Mouse (Mus musculus) cerebellum, adult 11-12 months (tissue): ENCODE data around the gene Arhgap5.

Experiments used
- DNase-seq: peaks from one replicate; pipeline ENCODE4 v3.0.0; 2022

The Arhgap5 gene

DNA sequence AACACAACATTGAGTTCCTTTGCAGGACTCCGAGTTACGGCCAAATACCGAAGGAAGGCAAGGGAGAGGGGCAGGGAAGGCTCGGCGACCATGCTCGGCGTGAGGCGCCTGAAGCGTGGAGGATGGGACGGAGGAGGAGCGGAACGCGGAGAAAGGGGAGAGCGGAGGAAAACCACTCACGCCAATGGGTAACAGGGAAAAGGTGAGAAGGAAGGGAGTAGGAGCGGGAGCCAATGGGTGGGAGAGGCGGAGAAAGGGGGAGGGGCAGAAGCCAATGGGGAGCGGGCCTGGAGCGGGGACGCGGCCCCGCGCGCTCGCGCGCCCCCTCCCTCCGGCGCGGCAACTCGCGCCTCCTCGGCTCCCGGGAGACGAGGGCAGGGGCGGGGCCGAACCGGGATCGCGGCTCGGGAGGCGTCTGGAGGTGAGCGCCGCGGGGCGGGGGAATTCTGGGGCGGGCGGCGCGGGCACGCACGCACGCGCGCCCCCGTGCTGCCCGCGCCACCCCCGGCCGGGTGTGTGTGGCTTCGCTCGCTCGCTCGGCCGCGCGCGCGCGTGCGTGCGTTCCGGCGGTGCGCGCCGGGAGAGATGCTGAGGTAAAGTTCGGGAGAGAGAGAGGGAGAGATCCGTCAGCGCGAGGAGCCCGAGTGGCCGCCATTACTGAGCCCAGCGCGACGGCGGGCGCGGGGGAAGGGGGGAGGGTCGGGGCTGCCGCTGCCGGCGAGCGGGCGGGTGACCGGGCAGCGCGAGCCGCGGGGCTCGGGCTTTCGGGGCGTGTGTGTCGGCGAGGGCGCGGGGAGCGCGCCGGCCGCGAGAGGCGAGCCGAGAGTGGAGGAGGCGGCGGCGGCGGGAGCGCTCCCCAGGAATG is at the start of gene Arhgap5:
Gene Arhgap5, plus strand, starts transcription at position 517 of the 865 bp plus-strand sequence.
- DNase-seq: peak; percentile 96

DNA sequence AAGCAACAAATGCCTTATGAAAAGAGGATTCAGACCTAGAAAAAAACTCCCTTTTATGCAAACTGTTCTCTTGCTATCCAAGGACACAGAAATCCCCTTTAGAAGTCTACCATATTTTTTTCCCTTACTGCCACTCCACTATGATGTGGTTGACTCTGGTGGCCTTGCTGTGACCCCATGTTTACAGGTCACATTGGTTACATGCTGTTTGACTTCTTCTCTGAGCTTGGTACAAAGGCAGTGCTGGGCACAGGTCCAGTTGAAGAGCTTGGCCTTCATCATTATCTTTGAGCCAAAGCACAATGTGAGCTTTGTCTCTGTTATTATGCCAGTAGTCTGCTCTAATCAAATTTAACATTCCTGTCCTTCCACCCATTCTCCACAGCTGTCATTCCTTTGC is 39.2 kb upstream of the Arhgap5 start:
- DNase-seq: no peak

DNA sequence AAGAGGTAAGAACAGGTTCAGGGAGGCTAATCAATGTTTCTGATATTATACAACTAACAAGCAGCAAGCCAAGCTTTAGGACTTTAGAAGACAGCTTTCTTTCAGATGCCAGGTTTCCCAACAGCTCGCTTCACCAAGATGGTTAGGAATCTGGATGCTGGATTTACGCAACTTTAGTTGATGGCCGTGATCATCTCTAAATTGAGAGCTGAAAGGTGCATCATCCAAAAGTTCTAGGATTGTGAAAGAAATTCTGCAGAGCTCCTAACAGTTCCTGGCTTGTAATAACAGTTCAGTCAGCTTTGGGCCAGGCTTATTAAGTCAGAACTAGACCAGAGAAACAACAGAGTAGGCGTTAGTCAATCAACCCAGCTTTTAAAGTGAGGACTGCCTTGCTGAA is 32.2 kb upstream of the Arhgap5 start:
- DNase-seq: no peak

DNA sequence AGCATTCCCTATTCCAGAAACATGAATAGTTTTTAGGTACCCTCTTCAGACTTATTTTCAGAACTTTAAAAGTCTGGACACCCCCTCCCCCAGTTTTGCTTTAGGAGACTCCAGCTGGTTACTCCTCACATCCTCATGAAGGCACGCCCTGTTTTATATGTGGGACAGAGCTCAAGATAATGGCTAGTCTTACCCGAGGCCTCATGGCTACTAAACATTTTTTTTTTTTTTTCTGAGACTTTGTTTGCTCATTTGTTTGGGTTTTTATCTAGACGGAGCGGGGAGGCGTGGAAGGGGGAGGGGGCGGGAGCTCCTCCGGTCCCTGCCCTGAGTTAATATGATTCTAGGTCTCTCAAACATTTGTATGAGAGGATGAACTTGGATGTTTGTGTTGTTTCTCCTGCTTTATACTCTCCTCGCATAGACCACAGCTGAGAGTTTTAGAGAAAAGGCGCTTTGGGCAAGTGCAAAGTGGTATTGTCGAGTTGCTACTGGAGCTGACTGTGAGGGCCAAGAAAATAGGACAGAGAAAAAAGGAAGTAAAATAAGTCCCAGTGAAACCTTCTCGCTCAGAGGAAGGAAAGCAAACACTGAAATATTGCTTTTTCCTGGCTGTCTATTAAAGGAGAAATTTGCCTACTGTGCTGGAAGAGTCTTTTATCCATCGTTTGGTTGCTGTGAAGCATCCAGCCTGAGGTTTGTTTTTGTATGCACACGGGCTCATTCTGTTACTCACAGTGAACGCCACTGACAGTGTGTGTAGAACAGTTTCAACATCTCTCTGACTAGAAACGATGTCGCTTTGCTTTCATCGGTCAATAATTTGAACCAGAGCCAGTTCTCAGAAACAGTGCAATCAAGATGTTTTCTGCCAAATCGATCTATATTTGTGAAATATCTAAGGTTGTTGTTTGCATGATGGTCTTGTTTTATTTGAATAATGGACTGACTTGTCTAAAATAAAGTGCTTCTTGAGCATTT is 29.5 kb upstream of the Arhgap5 start:
- peak; percentile 8 for DNase-seq

DNA sequence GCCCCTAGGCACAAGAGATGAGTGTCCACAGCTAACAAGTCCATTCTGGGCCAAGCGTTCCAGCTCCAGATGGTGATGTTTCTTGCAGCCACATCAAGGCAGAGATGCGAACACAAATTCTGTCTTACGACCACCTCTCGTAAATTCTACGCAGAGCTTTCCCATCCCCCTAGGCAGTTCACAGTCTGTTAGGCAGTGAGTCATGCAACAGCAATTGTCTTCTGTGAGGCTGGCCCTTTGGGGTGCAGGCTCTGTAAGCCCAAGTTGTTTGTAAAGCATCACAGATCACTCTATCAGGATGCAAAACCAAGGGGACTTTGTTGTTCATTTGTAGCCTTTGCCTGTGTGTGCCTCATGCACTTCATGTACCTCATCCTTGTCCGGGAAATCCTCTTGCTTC is 27.7 kb upstream of the Arhgap5 start:
- DNase-seq: no peak

DNA sequence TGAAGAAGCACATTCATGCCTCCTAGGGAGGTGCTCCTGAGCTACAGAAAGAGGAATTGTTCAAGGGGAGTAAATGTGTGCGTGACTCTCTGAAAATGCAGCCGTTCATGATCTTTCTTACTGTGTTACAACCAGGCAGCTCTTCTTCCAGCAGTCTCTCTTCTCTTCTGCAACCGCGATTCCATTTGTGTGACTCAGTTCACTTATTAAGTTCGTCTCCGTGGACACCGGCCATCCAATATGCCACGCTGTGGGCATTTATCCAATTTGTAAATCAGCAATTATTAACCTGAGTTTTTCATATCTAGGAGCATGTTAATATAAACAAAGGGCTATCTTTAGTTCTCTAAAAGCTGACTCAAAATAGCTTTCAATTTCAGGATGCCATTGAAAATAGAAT is 25.2 kb upstream of the Arhgap5 start:
- no peak for DNase-seq

DNA sequence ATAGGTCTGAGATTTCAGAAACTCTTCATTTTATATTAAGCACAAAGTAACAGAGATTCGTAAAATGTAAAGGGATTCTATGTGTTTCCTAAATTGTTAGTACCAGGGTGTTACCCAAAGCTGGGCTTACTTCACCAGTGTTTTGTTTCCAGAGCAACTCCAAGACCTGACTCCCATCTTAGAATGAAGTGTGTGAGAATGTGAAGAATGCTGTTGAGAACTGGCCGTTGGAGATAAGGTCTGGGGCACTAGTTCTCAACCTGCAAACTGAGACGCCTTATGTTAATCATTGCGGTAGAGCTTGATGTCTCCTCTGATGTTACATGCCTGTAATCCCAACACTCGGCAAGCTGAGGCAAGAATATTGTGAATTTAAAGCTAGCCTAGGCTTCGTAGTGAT is 24.4 kb upstream of the Arhgap5 start:
- no peak for DNase-seq

DNA sequence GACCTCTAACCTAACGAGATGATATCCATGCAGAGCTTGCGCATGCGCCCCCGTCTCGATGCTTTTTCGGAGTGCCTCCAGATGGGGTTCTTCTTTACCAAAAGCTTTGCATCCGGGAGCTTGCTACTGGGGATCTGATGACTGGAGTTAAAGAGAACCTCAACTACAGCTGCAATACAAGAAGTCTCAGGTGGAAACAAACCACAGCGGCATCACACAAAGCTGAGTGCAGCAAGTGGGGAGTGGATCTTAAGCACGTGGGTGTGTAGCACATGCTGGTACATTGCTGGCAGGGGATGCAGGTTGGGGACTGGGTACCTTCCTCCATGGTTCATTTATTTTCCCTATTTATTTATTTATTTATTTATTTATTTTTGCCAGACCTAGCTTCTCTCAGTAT is 22.9 kb upstream of the Arhgap5 start:
- no peak for DNase-seq

DNA sequence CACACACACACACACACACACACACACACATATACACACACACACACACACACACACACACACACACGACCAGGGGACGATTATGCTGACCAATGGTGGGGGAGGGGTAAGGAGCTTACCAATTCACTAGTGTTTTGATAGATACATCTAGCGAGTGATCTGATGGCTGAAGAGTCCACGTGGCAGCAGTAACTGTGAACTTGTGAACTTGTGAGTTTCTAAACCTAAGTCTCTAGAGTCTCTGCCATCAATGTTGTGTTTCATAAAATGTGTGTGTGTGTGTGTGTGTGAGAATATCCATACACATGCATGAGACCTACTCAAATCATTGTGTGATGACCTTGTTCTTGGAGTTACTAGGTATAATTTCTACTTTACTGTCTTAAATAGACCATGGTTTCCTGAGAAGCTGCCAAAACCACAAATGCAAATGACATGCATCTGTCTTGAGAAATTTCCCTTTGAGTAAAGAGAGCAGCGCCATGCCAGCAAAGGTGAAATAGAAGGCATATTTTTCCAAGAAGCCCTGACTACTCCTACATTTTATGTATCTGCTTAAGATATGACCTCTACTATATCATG is 21.7 kb upstream of the Arhgap5 start:
- no peak for DNase-seq

DNA sequence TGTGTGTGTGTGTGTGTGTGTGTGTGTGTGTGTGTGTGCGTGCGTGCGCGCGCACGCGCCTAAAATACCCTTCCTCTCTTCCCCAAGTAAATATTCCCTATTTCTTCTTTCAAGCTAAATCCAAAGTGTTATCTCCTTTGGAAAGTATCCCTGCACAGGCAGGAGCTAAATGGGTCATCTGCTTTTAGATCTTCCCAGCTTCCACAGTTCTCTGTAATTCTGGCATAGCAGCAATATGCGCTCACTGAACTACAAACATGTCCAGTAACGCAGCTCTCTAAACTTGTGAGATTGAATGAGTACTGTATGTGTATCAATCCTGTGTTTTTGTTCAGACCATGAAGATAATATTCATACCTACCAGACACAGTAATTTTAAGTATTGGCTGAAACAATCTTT is 20.6 kb upstream of the Arhgap5 start:
- DNase-seq: no peak

DNA sequence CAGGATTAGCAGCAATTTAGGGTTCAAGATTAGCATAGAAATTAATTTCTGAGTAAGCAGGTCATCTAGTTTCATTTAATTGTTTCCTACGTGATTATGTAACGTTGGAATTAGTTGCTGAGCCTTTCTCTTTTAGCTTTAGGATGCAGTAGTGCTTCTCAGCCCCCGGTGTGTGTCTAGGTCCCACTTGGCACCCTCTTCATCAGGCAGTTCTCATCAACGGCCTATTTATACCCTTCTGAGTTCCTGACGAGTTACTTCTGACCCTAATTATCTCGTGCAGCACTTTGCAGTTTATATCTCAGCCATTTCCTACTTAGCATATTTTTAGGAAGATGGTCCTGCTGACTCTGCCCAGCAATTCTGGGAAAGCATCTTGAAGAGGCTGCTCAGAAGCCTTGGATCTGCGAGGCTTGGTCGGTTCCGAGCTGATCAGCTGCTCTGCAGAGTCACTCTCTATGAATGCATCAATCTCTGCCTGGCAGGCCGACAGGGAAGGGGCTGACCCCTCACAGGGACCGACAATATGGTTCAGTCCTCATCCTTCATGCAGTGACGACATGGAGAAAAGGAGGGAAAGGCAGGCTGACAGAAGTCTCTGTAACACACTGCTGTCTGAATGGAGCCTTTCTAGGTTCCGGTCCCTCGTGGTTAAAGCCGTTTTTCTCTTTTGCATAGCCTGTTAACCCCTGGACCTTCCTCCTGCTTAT is 15.4 kb upstream of the Arhgap5 start:
- no peak for DNase-seq

DNA sequence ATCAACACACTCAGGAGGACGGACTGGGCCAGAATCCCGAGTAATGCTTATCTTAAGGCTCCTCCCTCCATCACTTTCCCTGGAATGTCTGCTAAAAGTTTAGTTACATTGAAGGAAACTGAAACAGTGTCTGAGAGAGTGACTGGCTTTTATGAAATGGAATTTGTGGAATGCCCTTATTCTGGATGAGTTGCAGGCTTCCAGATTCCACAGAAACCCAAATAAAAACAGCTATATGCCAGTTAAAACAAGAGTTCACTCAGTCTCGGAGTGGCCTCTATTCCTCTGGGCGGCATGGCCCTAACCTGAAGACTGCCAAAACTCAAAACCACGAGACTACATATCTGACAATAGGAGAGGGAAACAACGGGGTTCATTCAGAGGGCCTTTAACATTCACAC is 10.5 kb upstream of the Arhgap5 start:
- no peak for DNase-seq

DNA sequence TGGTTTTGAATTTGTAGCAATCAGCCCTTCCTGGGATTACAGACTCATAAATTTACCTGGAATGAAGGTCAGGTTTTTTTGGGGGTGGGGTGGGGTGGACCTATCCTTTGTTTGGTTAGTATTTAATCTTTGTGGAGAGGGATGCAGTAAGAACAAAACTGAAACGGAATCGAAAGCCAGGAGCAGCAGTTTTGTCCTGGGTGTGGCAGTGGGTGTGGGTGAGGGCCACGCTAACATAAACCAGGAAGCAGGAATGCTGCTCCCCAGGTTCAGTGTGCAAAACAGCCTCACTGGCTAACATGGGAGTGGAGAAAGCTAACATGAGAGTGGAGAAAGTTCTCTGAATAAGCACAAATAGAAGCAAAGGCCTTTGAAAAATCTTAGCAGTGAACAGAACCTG is 6.6 kb upstream of the Arhgap5 start:
- no peak for DNase-seq

DNA sequence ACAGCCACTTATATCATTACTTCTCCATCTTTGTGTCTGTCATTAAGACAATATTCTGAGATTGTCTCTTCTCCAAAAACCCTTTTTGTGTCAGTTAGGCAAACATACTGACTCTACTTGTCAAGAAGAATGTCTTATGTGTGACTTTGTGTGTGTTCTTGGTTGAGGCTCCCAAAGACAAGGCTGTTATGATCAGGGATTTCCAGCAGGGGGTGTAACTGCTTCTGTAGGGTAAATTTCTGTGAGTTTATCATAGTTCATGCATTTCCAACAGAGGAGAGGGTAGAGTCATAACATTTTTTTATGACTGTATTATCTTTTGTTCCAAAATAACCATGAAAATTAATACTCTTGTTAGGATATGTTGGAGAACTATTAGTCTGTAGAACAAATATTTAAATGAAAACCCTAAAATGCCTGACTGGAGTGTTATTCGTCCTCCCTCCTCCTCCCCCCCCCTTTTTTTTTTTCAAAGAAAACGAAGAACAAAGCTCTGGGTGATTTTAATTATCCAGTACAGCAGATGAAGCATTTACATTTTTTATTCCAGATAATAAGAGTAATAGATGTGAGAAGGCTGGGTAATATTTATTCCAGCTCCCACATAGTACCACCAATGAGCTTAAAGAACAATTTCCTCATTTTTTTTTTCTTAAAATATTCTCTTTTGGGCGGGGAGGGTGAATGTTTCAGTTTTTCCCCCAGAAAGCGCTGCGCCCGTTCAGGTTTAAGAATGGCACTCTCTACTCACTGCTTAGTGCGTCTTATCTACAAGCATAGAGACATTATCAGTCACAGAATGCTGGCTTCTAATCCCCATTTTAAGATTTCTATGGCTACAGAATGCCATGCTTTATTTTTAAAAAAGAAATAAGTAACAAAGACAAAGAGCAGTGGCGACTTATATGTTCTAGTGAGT is 2.6 kb upstream of the Arhgap5 start:
- DNase-seq: no peak

DNA sequence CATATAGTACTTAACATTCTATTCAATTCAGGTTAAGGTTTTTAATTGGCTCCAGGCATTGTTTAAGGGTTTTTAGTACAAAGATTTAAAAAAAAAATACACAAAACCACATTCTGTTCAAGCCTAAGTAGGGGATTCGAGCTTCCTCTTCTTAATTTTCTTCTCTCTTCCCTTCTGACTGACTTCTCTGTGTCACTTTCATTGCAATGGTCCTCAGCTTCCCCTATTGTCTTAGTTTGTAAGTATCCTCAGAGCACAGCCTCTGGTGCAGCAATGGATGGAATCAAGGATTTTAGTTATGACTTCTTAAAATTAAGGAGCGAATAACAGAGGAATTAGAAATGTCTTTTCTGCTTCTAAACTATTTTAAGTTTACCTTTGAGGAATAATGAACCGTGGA is 1.6 kb upstream of the Arhgap5 start:
- no peak for DNase-seq

DNA sequence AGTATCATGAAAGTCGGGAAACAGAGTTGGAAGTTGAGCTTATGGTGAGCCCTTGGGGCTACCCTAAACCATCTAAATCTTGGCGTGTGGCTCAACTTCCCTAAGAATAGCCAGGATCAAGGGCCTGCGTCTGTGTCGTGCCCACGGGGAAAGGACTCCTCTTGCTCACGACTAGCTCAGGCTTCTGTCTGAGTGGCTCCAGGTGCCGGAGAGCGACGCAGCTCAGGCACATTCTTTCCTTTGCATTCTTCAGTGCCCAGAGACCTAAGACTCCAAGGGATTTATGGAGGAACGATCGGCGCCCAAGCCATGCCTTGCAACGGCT is 679 bp upstream of the Arhgap5 start:
- DNase-seq: no peak

DNA sequence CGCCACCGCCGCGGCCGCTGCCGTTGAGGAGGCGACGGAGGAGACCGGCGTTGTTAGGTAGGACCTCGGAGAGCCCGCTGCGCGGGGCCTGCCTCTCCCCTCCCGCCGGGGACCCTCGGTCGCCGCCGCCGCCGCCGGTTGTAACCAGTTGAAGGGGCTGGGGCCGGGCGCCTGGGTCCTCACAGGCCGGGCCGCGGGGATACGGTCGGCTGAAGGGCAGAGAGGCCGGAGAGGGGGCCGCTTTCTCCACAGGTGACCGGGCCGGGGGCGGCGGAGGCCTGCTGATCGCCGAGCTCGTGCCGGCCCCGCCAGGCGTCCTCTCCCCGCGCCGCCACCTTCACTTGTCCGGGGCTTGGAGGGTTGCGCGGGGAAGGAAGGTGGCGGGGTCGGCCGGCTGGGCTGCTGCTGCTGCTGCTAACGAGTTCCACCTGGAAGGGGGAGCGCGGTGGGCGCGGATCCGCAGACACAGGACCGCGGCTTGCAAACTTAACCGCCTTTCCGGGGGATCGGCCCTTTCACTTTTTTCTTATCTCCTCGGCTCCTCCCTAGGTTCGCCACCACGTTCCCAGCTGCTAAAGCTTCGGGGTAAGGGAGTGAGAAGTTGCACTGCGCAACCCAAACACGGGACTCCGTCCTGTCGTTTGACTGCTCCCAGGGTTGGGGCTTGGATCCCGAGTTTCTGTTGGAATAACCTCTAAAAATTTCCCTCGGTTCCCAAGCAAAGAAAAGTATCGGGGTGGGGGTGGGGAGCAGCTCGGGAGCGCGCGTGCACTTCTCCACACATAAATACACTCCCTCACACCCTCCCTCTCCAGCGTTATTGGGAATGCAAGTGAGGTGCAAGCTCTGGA is 784 bp downstream of the Arhgap5 start:
- DNase-seq: no peak

DNA sequence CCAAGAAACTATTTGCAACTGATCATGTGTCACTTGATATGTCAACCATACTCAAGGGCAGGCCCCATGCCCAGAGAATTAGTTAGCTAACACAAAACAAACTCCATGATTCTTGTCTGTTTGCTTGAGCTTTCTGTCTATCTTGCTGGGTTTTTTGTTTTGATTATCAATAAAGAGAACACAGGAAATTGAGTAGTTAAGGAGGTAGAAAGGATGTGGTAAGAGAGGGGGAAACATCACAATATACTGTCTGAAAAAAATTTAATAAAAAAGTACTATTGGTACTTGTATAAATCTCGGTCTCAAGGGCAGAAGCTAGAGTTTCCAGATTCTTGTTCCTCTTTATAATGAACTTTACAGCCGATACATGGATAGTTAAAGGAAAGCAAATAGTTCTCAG is 20.9 kb downstream of the Arhgap5 start:
- DNase-seq: no peak

DNA sequence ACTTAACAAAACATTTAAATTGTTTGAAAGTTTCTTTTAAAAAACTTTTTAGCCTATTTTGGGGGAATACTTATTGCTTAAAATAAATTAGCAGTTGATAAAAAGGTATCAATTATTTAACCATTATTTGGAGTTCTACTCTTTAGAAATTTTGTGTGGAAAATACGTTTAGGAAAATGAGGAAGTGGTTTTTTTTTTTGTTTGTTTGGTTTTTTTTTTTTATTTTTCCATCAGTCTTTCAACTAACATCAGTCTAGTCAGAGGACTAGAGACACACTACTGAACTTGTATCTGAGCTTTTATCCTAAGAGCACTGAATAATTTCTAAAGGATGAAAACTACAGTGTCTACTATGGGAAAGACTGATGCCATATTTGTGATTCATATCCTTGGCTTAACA is 21.7 kb downstream of the Arhgap5 start:
- DNase-seq: no peak

DNA sequence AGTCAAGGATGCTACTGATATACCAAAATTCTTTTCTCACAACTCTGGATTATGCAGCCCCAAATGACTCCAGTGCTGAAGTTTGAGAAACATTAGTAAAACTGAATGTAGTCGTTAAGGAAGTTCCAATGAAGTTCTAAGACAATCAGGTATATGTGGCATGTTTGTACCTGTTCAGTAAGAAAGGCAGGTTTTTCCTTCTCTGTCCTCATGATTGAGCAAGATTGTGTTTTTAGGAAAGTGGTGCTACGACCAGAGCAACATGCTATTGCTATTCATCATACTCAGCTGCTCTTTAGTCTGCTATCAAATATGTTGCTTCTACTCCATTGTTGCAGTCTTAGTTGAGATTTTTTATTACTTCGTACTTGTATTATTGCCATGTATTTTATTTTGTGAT is 26.0 kb downstream of the Arhgap5 start:
- no peak for DNase-seq

DNA sequence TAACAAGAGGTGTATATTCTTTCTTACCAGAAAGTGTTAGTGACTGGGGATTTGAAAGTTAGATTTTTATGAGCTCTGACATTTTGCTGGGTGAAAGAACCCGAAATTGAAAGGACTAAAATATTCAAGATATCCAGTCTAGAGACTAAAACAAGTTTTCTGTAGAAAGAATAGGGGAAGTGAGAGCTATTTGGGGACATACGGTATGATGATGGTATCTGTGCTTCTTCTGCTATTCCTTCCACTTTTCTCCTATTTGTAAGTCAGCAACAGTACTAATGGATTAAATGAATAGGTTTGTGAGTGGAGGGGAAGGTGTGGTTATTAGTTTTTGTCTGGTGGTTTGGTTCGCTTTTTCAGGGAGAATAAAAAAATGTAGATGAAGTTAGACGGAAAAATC is 37.5 kb downstream of the Arhgap5 start:
- no peak for DNase-seq
